Mouse (Mus musculus) myocyte (in vitro differentiated cells): ENCODE data around the gene Hist3h2ba.

ENCODE experiments used
- CEBPB ChIP-seq: IDR thresholded peaks from 2 replicates; pipeline ENCODE4 v1.6.1; 2011; ENCODE audit warnings: mild to moderate bottlenecking, moderate library complexity; ENCODE audit not compliant: poor library complexity, insufficient read depth, severe bottlenecking
- E2F4 ChIP-seq: IDR thresholded peaks from one replicate; pipeline ENCODE4 v1.6.1; 2011; ENCODE audit warnings: mild to moderate bottlenecking, control low read depth, moderate library complexity; ENCODE audit not compliant: insufficient read depth
- MAX ChIP-seq: IDR thresholded peaks from one replicate; pipeline ENCODE4 v1.6.1; 2011; ENCODE audit warnings: low read depth, mild to moderate bottlenecking, control low read depth
- MYOD1 ChIP-seq, 3 experiments: IDR thresholded peaks; one replicate each; pipeline ENCODE4 v1.6.1; 2011; ENCODE audit warnings: control low read depth in 2 of 3, low read depth in 2 of 3, mild to moderate bottlenecking in 2 of 3, moderate library complexity in 1 of 3; ENCODE audit not compliant: insufficient read length in 2 of 3, control insufficient read depth in 1 of 3
- MYOG ChIP-seq, 3 experiments: IDR thresholded peaks; one replicate each; pipeline ENCODE4 v1.6.1; 2011; ENCODE audit warnings: control low read depth in 2 of 3, low read depth in 2 of 3, mild to moderate bottlenecking in 2 of 3; ENCODE audit not compliant: insufficient read length in 2 of 3, control insufficient read depth in 1 of 3, insufficient read depth in 1 of 3
- POLR2A ChIP-seq: IDR thresholded peaks from one replicate; pipeline ENCODE4 v1.6.1; 2011; ENCODE audit warnings: low read depth, mild to moderate bottlenecking, control low read depth, moderate library complexity; ENCODE audit not compliant: insufficient read length
- POLR2AphosphoS2 ChIP-seq: IDR thresholded peaks from one replicate; pipeline ENCODE4 v1.6.1; 2011; ENCODE audit warnings: low read depth, control low read depth; ENCODE audit not compliant: insufficient read length
- REST ChIP-seq: IDR thresholded peaks from one replicate; pipeline ENCODE4 v1.6.1; 2011; ENCODE audit warnings: mild to moderate bottlenecking, control low read depth, moderate library complexity; ENCODE audit not compliant: insufficient read depth, insufficient read length
- SRF ChIP-seq: IDR thresholded peaks from one replicate; pipeline ENCODE4 v1.6.1; 2011; ENCODE audit warnings: low read depth; ENCODE audit not compliant: control insufficient read depth, insufficient read length
- TCF12 ChIP-seq: IDR thresholded peaks from one replicate; pipeline ENCODE4 v1.6.1; 2011; ENCODE audit warnings: mild to moderate bottlenecking, control low read depth; ENCODE audit not compliant: poor library complexity, insufficient read depth, severe bottlenecking
- TCF3 ChIP-seq: IDR thresholded peaks from one replicate; pipeline ENCODE4 v1.6.1; 2011; ENCODE audit warnings: low read depth, control low read depth; ENCODE audit not compliant: insufficient read length
- USF1 ChIP-seq: IDR thresholded peaks from one replicate; pipeline ENCODE4 v1.6.1; 2011; ENCODE audit warnings: low read depth, mild to moderate bottlenecking, control low read depth, moderate library complexity

DNA sequence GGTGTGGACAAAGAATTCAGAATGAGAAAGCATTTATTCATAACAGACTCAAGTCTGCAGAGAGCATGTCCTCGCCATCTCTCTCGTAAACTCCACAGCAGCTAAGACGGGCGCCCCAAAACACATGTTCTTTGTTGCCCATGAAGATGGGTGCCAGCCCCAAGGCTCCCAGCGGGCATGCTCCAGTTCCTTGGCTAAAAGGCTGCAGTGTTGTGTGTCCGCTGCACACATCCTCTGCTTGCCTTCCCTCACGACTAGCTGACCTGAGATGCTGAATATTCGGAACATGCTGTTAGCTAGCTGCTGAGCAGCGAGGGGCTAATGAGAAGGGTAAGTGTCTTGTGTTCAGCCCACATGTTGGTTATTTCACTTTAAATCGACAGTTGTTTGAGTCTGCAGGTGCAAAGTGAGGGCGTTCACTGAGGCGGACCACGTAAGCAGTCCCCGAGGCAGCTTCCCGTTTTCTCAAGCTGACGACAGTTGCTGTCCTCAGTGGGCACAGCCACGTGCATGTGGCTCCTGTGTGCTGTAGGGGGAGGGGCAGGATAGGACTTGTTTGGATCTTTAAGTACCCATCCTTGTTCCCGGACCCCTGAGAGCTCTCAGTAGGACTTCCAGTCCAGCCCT, 33.9 kb downstream of the Hist3h2ba start:
- TF ChIP-seq E2F4 (no peak), USF1 (no peak), POLR2A (no peak), MYOD1 (IDR thresholded peaks at IDR 0.05; ENCODE audit: control insufficient read depth in 1 of 3, insufficient read length in 2 of 3, low read depth in 2 of 3) (no peak), TCF12 (no peak), MAX (no peak), TCF3 (no peak), POLR2AphosphoS2 (no peak), CEBPB (no peak), MYOG (IDR thresholded peaks at IDR 0.05; ENCODE audit: control insufficient read depth in 1 of 3, insufficient read depth in 1 of 3, insufficient read length in 2 of 3, low read depth in 2 of 3) (no peak), SRF (no peak), REST (no peak)
